Mouse (Mus musculus) lung, postnatal 0 days (tissue): ENCODE results near the gene Trp53bp1.

Experiments
- CTCF ChIP-seq: IDR thresholded peaks from 2 replicates; pipeline ENCODE4 v1.5.1; 2016; ENCODE audit warnings: antibody characterized with exemption, mild to moderate bottlenecking
- EP300 ChIP-seq: IDR thresholded peaks from 2 replicates; pipeline ENCODE4 v1.6.1; 2016; ENCODE audit warnings: antibody characterized with exemption, mild to moderate bottlenecking, control low read depth

DNA sequence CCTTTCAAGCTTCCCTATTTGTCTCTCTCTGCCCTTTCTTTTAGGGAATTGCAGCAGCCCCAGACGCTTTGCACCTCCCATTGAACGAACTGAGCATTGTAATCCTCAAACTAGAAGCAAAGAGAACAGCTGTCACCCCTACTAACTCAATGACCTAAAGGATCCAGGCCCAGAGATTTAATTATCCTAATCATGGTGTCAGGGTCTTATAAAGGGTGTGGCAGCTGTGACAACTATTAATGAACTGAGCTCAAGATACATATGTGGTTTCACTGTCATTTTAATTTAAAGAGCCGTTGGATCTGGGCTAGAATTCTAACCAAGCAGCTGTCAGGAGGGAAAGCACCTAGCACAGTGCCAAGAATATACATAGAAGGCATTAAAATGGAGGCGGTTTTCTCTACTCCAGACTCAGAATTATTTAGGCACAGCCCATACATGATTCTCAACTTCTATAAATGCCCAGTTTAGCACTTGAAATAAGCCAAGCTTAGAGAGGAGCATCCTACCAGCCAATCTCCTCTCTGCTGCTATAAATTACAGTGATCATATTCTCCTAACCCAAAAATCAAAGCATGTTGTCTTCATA is 815 bp upstream of the Trp53bp1 start:
- TF ChIP-seq CTCF (no peak), EP300 (no peak)
